Mouse (Mus musculus) c-Kit-positive CD71-positive TER-119-positive erythroid progenitor cells, embryonic 14.5 days (primary cell): ENCODE results near the gene Wfdc5.

Experiments used
- DNase-seq: peaks from one replicate; pipeline ENCODE4 v3.0.0-alpha.2; 2013; ENCODE audit warnings: low spot score

Wfdc5 gene

DNA sequence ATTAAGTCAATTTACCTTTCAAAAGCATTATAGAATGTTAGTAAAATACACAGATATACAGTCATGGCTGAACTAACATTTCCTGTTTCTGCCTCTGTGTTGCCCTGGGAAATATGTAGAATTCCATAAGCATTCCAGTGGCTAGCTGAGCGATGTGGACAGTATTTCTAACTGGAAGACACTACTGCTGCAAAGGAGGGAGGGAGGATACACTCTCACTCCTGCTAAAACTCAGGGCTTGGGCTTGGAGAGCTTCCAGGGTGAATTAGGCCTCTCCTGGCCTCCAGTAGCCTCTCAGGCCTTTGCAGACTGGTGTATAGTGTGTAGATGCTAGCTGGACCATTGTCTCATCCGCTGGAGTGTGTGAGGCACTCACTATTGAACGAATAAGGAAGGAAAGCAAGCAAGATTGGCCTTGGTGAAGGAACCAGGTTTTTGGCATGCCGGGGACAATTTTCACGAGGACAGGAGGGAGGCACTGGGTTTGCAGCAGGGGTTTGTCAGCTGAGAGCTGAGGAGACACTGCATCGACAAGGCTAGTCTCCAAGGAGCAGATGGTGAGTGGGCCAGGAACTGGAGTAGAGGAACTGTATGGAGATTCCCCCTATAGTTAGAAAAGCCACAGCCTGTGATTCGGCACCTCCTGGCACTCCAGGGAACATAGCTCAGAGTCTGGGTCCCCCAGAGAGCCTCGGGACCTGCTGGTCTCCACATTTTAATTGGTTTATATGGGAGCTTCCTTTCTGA, 7.7 kb downstream of the Wfdc5 start:
- DNase-seq = no peak

DNA sequence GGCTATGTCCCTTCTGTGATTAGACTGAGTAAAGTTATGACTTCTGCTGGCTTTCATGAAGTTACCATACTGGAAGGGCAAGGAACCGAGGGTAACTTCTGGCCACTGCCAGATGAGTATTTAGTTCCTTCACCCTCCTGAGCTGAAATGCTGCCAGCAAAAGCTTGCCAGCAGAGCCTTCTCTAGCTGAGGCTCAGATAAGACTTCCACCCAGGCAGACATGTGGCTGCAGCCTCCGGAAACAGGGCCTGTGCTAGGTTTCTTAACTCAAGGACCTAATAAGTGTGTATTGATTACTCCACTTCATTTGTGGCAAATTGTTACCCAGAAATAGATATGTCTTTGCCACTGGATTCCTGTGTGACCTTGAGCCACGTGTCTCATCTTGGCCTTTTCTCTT, 9.1 kb downstream of the Wfdc5 start:
- no peak for DNase-seq

DNA sequence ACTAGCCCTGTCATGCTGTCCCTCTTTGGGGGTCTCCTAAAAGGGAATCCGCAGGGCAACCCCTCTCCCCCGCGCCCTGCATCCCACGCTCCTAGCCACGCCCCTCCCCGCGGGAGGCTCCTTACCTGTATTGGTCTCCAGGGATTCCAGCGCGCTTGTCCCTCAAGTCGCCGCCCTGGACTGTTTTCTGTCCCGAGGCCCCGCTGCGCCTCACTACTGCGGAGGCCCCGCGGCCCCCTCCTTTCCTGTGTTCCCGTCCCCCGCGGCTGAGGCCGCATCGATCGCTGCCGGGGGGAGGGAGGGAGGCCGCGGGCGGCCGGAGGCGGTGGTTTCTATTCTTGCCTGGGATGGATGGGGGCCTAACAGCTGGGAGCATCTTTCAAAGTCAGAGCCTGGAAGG, 11.6 kb downstream of the Wfdc5 start, which contains the start of gene Kcns1:
TSS of gene Kcns1 (minus strand) at position 212 of the 400 bp plus-strand sequence.
- no peak for DNase-seq

DNA sequence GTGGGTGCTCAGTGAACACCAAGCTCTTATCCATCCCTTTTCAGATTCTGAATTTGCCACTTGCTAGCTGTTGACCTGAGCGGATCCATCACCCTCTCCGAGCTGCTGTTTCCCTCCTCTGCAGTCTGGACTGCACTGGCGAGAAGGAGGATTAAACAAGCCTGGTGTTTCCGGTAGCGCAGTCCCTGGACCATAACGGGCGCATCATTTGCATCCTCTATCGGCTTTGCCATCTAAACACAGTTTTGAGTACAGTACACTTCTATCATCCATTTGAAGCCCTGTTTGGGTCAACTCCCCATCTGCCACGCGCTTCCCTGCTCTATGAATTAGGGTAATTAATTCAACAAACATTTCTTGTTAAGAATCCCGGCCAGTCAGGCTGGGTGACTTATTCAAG, 12.2 kb downstream of the Wfdc5 start:
- no peak for DNase-seq

DNA sequence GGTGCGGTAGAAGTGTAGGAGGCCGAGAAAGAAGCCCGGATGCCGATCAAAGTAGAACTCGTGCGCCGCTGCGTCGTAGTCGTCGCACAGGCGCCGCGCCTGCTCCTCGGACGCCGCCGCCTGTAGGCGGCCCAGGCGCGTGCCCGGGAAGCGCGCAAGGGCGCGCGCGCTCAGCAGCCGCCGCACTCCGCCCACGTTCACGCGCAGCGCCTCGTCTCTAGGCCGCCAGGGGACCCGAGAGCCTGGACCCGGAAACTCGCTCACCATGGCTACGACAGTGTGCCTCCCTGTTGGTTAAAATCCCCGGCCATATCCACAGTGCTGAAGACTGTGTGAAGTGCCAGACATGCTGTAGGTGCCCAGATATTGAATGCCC, 14.0 kb downstream of the Wfdc5 start:
- DNase-seq = no peak

DNA sequence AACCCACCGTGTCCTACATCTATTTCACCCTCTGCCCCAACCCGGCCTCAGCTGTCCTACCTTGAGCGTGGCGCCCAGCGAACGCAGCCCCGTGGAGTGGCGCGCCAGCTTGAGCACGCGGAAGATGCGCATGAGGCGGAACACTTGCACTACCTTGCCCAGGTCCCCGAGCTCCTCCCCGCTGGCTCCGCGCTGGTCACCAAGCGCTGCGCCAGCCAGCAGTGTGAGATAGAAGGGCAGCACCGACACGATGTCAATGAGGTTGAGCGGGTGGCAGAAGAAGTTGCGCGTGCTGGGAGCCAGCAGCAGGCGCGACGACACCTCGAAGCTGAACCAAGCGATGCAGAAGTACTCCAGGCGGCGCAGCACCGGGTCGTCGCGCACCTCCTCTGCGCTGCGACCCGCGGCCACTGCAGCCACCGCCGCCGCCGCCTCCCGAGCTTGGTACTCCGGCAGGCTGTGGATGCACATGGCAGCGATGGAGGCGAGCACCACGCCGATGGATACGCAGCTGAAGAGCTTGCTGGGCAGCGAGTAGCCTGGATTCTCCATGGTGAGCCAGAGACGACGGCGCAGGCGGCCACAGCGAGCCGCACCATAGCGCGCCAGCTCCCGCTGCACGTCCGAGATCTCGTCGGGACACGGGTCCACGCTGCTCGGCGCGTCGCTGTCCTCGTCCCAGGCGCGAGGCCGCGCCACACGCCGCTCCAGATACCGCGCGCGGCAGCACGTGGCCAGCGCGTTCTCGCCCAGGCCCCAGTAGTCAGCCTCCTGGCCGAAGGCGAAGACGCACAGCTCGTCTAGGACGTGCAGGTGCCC, 14.6 kb downstream of the Wfdc5 start:
- DNase-seq = no peak

DNA sequence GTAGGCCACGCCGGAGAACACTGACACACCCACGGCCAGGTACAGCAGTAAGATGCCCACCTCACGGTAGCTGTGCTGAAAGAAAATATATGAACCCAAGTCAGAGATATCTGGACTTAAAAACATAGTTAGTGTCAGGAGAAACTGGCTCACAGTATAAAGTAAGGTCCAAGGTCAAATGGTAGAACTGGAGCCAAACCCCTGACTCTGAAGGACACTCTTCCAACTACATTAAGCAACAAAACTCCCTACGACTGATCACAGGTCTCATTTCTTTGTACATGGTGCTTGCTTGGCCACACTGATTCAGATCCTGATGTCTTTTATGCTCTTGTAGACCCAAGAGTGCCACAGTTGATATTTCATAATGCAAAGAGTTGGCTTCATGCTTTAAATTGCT, 17.6 kb downstream of the Wfdc5 start:
- no peak for DNase-seq

DNA sequence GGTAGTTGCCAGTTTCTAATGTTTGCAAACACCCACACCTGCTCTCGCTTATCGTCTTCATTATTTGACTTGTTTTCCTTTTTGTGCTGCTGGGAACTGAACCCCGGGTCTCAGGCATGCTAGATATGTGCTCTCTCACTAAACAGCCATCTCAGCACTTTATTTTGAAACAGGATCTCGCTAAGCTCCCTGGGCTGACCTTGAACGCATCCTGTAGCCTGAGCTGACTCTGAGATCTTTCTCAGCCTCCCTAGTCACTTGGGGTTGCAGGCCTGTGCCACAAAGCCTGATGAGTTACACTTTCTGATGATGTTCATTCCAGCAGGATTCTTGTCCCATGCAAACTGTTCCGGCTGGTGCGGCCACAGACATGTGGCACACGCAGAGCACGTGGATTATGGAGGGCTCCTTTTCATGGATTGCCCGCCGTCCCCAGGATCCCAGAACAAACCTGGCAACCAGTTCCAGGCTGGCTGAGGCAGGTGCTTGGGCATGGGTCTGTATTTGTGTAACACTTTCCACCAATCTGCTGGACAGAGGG, 21.0 kb downstream of the Wfdc5 start:
- no peak for DNase-seq

DNA sequence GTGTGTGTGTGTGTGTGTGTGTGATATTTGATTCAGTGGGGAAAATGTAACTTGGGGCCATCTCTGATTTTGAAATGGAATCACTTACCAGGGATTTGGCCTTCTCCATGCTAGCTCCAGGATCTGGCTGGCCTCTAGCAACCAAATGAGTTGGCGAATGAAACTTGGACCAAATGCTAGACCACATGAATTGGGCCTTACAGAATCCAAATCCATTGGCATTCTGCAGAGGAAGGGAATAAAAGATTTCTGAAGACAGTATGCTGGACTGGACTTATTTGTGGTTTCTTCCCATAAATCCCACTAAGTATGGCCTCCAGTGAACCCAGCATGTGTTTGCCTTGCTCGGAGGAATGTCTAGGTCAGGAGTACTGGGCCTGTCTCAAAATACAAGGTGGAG, 23.7 kb downstream of the Wfdc5 start:
- no peak for DNase-seq

DNA sequence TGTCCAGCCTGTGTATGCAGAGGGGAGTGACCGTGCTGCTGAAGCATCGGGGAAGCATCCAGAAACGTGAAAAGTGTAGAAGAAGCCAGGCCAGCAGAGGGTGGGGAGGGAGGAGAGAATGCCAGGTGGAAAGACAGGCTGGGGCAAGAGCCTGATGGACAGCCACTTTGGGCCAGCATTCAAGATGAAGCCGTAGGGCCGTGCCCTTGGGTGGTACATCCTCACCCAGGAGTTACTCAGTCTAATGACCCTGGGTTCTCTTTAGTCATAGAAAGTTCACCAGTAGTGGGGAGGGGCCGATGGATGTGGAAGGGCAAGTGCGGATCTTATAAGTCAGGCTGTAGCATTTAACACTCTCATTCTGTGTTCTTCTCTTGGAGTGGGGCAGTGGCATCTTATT, 26.4 kb downstream of the Wfdc5 start:
- DNase-seq = no peak

DNA sequence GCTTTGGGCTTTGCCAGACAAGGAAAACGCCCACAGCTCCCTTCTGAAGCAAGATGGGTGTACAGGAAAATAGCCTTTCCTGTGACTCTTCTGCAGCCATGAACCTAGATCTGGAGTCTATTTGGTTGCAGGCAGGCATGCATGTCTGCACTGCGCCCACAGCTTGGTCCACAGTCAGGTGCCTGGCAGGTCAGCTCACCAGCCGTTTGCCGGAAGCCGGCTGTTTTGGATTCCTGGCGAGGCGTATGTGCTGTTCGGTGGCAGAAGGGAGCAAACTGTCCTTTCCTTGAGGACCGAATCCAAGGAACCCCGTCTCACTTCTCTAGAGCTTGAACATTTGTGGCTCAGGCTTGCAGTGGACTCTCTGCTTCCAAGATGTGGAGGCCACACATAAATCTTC, 28.5 kb downstream of the Wfdc5 start:
- no peak for DNase-seq

DNA sequence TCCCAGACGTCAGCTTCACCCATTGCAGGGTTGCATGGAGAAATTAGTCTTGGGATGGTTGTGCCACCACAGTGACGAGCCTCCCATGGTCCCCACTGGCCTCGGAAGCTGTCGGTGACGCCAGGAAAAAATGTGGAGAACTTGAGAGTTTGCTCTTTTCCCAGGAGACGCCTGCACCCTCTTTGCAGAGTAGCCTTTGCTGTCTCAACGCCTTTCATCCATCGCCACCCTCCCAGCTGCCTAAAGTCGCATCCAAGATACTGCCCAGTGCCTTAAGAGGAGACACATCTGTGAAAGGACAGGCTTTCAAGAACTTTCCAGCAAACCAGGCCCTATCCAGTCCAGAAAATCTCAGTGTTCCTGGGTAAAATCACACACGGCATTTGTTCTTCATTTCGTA, 30.2 kb downstream of the Wfdc5 start:
- no peak for DNase-seq

DNA sequence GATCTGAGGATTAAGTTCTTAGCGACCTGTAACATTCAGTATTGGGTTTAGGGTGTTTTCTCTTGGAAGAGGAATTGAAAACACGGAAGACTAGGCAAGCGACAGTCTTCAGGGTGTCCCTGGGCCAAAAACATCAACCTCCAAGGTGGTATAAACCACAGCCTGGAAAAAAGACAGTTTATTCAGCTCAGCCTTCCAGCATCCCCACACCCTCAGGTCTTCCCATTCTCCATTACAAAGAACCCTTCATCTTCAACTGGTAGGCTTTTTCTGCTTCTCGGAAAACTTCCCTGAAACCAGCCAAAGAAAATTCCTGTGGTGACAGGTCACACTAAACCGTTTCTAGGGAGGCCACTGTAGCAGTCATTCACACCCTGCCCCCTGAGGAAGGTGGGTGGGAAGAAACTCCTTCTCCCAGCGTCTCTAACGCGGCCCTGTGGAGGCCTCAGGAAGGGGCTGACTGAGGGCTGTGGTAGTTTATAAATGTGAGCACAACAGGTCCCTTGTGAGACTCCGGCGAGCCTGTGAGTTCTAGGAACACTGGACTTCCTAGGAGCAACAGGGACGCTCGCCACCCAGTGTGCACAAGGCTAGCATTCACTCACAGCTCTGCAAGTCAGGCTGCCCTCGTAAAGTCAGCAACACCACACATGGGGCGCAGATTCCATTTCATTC, 32.3 kb downstream of the Wfdc5 start:
- DNase-seq = no peak

DNA sequence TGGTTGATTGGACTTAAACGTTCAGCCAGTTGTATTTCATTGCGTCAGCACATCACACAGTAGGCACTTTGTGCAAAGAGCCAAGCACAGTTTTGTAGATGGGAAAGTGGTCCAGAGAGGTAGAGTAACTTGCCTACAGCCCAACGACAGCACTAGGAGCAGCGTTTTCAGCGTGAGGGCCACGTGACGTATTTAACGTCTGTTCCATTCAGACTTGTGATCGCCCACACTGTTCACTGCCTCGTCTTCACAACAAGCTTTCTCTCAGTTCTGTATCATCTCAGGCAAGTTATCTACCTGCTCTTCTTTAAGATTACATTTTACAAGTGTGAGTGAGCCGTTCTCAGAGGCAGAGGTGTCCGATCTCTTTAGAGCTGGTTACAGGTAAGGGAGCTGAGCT, 36.0 kb downstream of the Wfdc5 start:
- DNase-seq = no peak

DNA sequence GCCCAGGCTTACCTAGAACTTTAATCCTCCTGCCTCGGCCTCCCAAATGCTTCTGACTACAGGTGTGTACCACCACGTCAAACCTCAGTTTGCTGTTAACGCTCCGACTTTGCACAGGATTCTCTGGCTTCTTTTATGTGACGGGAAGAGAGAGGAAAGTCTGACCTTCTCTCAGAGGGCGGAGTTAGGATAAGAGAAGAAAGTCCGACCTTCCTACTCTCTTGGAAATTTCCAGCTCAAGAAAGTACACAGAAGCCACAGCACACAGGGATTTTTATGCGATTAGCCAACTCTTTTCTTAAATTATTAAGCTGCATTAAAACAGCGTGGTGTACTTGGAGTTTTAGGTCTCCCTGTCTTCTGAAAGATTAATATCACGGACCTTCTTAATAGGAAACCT, 38.0 kb downstream of the Wfdc5 start:
- DNase-seq = no peak

DNA sequence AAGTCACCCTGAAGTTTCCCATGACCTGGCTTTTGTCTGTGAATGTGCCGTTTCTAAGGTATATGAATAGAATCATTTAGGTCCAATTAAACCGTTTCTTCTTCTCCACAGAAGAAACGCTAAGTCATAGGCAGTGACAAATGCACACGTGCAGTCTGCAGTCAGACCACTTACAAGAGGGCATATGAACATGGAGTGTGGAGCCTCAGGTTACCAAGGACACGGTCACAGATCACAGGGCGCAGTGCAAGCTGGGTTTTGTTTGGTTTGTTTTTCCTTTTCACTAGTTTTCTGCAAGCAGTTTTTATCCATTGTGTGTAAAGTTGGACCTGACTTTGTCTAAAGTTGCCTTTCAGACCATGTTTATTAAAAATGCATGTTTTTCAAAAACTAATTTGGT, 38.5 kb downstream of the Wfdc5 start:
- DNase-seq = no peak

DNA sequence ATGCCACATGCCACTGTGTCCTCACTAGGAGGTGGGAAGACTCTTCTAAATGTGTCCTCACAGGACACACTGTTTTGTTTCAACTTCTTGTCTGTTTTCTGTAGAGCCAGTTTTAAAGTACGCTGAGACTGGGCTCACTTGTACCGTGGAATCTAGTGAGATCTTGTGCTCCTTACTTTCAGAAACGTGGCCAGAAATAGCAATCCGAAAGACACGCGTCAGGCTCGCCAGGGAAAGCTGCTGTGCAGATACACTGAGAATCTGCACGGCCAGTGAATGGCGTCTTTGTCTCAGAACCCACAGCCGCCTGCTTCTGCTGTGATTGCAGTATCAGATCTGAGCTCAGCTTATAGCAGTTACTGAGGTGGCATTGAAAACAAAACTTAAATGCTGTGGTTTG, 40.5 kb downstream of the Wfdc5 start:
- DNase-seq = no peak

DNA sequence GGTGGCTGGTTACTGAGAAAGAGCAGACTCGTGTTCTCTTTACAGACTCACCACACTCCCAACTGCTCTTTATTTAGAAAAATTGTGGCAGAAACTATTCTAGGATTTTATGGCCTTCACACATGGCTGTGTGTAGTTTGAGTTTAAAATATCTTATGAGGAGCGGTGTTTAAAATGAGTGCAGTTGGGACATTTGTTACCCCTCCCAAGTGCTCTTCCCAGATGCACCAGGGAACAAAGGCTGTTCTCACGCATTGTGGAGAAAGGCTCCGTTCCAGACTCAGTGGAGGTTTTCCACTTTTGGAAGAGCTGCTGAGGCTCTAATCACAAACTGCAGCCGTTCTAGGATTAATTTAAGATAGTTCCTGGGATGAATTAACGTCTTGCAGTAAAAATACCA, 44.8 kb downstream of the Wfdc5 start:
- no peak for DNase-seq

DNA sequence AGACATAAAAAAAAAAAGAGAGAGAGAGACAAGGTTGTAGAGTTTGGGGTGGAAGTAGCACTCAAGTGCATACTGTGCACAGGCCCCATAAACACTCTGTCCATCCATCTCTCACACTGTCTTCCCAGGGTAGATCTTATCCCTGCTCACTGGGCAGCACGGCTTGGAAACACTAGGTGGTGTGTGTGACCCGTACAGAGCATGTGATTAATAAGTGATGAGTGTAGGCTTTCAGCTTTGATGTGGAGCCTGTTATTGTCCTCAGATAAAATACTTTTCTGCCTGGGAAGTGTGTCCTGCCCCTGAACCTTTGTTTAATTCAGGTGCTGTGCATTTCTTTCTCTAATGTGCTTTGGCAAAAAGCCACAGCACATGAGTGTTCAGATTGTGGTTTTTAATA, 46.1 kb downstream of the Wfdc5 start:
- DNase-seq = no peak

DNA sequence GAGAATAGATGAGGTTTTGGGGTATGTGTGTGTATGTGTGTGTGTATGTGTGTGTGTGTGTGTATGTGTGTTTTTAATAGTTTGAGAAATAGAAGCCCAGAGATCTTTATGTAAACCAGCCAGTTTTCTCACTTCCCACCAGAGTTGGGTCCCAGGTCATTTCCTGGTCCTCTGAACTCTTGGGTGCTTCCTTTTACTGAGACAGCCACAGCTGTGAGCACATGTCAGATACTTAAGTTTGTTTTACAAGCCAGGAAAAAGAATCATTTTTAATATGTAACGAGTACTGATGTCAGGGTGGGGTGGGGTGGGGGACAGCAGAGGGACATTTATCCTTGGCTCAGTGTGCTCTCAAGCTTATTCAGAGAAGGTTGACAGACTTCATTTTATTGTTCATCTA, 47.2 kb downstream of the Wfdc5 start:
- DNase-seq = no peak

DNA sequence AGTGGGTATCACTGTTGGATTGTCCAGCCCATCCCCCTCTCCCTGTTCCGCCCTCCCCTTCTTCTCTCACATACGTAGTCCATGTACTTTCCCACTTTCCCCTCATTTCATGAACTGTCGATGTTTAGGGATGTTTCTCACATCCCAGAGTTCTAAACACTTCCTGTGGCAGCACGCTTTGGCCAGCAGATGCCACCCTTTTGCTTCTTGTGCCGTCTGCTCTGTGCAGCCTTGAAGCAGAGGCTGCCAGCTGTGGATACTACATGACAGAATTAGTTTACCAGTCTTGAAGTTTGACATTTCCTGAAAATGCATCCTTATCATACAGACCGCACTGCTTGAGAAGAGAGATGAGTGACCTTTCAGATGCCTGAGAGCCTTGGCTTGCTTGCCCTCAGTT, 48.0 kb downstream of the Wfdc5 start:
- no peak for DNase-seq

DNA sequence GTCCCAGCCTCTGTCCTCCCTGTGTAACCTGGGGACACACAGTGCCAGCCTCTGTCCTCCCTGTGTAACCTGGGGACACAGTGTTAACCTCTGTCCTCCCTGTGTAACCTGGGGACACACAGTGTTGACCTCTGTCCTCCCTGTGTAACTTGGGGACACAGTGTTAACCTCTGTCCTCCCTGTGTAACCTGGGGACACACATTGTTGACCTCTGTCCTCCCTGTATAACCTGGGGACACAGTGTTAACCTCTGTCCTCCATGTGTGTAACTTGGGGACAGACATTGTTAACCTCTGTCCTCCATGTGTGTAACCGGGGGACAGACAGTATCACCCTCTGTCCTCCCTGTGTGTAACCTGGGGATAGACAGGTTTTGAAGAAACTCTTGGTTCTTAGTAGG, 51.0 kb downstream of the Wfdc5 start:
- no peak for DNase-seq
